Mouse (Mus musculus) cortical plate, adult 2 months (tissue): ENCODE data around the gene Cnot4.

Experiments
- CTCF ChIP-seq: fragments of 200-500 bp; IDR thresholded peaks from 2 replicates; pipeline ENCODE4 v1.5.1; 2011; ENCODE audit warnings: mild to moderate bottlenecking, control low read depth, low read length; ENCODE audit not compliant: insufficient read depth; ENCODE audit errors: extremely low read depth
- POLR2A ChIP-seq: fragments of 200-500 bp; IDR thresholded peaks from 2 replicates; pipeline ENCODE4 v1.6.1; 2011; ENCODE audit warnings: mild to moderate bottlenecking, low read length, control low read depth; ENCODE audit not compliant: insufficient read depth; ENCODE audit errors: extremely low read depth

GRCm38 (mm10) chr6:34995265-34995681 is 138.3 kb downstream of the Cnot4 start:
- TF ChIP-seq CTCF = peak; percentile 81
- no peak for TF ChIP-seq POLR2A
